Mouse (Mus musculus): ENCODE results near the gene Lrrc28. TPM values are rescaled to one million over a fixed set of nuclear protein-coding genes. Genes with fewer than 3 reads are reported as not detected.
A peak's percentile ranks its signal among the peaks of the same experiment; 100 is the strongest.

Lrrc28 gene
- total and polyA plus RNA-seq, 3 experiments, result 9.7 to 16.0 TPM; not detected in 1

- Histone ChIP-seq H3K27me3 (ENCODE audit: control insufficient read depth in 1 of 2, insufficient read depth in 2 of 2, low read length in 2 of 2) (peaks cover 0 to 1% of the 10 kb centered on the region in 2 experiments; a peak in 1 of 4 replicates), H3K9ac (ENCODE audit: control insufficient read depth, low read depth, low read length, poor library complexity, severe bottlenecking) (peak overlapping the region; percentile 91), H3K4me3 (ENCODE audit: control insufficient read depth in 1 of 2, insufficient read depth in 1 of 2, low read depth in 2 of 2, low read length in 2 of 2) (peak overlapping the region; percentile 83 to 92), H3K9me3 (replicated peaks; ENCODE audit: insufficient read depth, low read length) (no peaks in the 10 kb centered on the region), H3K4me1 (ENCODE audit: control insufficient read depth in 1 of 2, insufficient read depth in 2 of 2, low read length in 2 of 2) (no peaks in the 10 kb centered on the region), H3K27ac (ENCODE audit: control insufficient read depth, low read depth, low read length) (peak overlapping the region; percentile 79), H3K79me2 (ENCODE audit: control insufficient read depth, insufficient read depth, low read length, poor library complexity) (peaks cover 7% of the 10 kb centered on the region; the same call in 1 of the 2 replicates), H3K36me3 (ENCODE audit: control insufficient read depth in 1 of 2, insufficient read depth in 2 of 2, low read length in 2 of 2) (peaks cover 0 to 5% of the 10 kb centered on the region in 2 experiments; a peak in 2 of 4 replicates)
- no peak for TF ChIP-seq ELF1 (IDR thresholded peaks at IDR 0.05; ENCODE audit: low read depth, low read length)
- 0 out of 2 replicates have a peak, but pooled peaks have one; percentile 48 for TF ChIP-seq MYC (IDR thresholded peaks at IDR 0.05; ENCODE audit: low read depth, low read length)
- TF ChIP-seq MAX (IDR thresholded peaks at IDR 0.05; ENCODE audit: low read length), result peak; percentile 57
- 0 out of 2 replicates have a peak, but pooled peaks have one; percentile 84 for TF ChIP-seq CHD1 (IDR thresholded peaks at IDR 0.05; ENCODE audit: low read depth, low read length)
- peak; percentile 47; the same call in 1 of the 2 replicates for TF ChIP-seq MXI1 (IDR thresholded peaks at IDR 0.05; ENCODE audit: low read depth, low read length)
- no peak for DNase-seq (ENCODE audit: low read depth, low spot score)
Measured at GRCm38 (mm10) chr7:67645681-67646014, 580 bp upstream of the Lrrc28 start.

GRCm38 (mm10) chr7:67644291-67644690 lies 777 bp downstream of the Lrrc28 start:
- H3K4me3 ChIP-seq (ENCODE audit: control insufficient read depth in 1 of 2, insufficient read depth in 1 of 2, low read depth in 2 of 2, low read length in 2 of 2), result peak overlapping the region; percentile 79 to 80
- TF ChIP-seq MYB (IDR thresholded peaks at IDR 0.05; ENCODE audit: low read depth, low read length) (no peak), TAL1 (IDR thresholded peaks at IDR 0.05; ENCODE audit: low read length) (no peak), JUND (IDR thresholded peaks at IDR 0.05; ENCODE audit: low read depth, low read length) (no peak), EP300 (IDR thresholded peaks at IDR 0.05; ENCODE audit: low read depth in 1 of 2, low read length in 2 of 2) (no peak), MXI1 (IDR thresholded peaks at IDR 0.05; ENCODE audit: low read depth, low read length) (no peak), ZC3H11A (IDR thresholded peaks at IDR 0.05; ENCODE audit: low read depth, low read length) (no peak), MEF2A (IDR thresholded peaks at IDR 0.05; ENCODE audit: extremely low read depth, insufficient replicate concordance, low read depth, low read length, poor library complexity, severe bottlenecking) (no peak)
- peaks cover 7% of the 10 kb centered on the region; the same call in 1 of the 2 replicates for H3K79me2 ChIP-seq (ENCODE audit: control insufficient read depth, insufficient read depth, low read length, poor library complexity)
- H3K9me3 ChIP-seq (replicated peaks; ENCODE audit: insufficient read depth, low read length), result no peaks in the 10 kb centered on the region
- peaks cover 0 to 5% of the 10 kb centered on the region in 2 experiments; a peak in 2 of 4 replicates for H3K36me3 ChIP-seq (ENCODE audit: control insufficient read depth in 1 of 2, insufficient read depth in 2 of 2, low read length in 2 of 2)
- H3K27ac ChIP-seq (ENCODE audit: control insufficient read depth, low read depth, low read length), result no peak overlapping the region
- no peaks in the 10 kb centered on the region for H3K4me1 ChIP-seq (ENCODE audit: control insufficient read depth in 1 of 2, insufficient read depth in 2 of 2, low read length in 2 of 2)
- peak overlapping the region; percentile 80 for H3K9ac ChIP-seq (ENCODE audit: control insufficient read depth, low read depth, low read length, poor library complexity, severe bottlenecking)
- no peaks in the 10 kb centered on the region for H3K27me3 ChIP-seq (ENCODE audit: control insufficient read depth in 1 of 2, insufficient read depth in 2 of 2, low read length in 2 of 2)
- DNase-seq (ENCODE audit: low read depth, low spot score), result no peak

DNA sequence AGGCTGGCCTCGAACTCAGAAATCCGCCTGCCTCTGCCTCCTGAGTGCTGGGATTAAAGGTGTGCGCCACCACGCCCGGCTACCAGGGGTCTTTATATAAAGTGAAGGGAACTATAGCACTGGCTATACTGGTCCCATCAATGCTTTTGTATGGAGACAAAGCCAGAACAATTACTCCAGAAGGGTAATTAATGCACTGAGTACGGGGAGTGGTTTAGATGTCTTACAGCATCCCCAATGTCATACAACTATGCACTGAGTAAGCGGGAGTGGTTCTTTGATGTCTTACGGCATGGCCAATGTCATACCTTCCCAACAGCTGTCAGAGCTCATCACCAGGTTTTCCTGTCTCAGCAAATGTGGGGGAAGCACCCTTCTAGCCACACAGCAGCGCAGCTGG lies 2.1 kb downstream of the Lrrc28 start:
- Histone ChIP-seq H3K36me3 (ENCODE audit: control insufficient read depth in 1 of 2, insufficient read depth in 2 of 2, low read length in 2 of 2) (peaks cover 0 to 5% of the 10 kb centered on the region in 2 experiments; a peak in 2 of 4 replicates), H3K9me3 (replicated peaks; ENCODE audit: insufficient read depth, low read length) (no peaks in the 10 kb centered on the region), H3K79me2 (ENCODE audit: control insufficient read depth, insufficient read depth, low read length, poor library complexity) (peaks cover 7% of the 10 kb centered on the region; the same call in 1 of the 2 replicates), H3K4me3 (ENCODE audit: control insufficient read depth in 1 of 2, insufficient read depth in 1 of 2, low read depth in 2 of 2, low read length in 2 of 2) (no peak overlapping the region), H3K4me1 (ENCODE audit: control insufficient read depth in 1 of 2, insufficient read depth in 2 of 2, low read length in 2 of 2) (no peaks in the 10 kb centered on the region), H3K27ac (ENCODE audit: control insufficient read depth, low read depth, low read length) (no peak overlapping the region), H3K9ac (ENCODE audit: control insufficient read depth, low read depth, low read length, poor library complexity, severe bottlenecking) (no peak overlapping the region), H3K27me3 (ENCODE audit: control insufficient read depth in 1 of 2, insufficient read depth in 2 of 2, low read length in 2 of 2) (no peaks in the 10 kb centered on the region)
- no peak for DNase-seq (ENCODE audit: low read depth, low spot score)
- TF ChIP-seq ZKSCAN1 (IDR thresholded peaks at IDR 0.05; ENCODE audit: low read depth, low read length), result no peak
- no peak for TF ChIP-seq TAL1 (IDR thresholded peaks at IDR 0.05; ENCODE audit: low read length)
- TF ChIP-seq BHLHE40 (IDR thresholded peaks at IDR 0.05; ENCODE audit: borderline replicate concordance, low read depth, low read length), result no peak
- no peak for TF ChIP-seq RAD21 (IDR thresholded peaks at IDR 0.05; ENCODE audit: low read depth, low read length)
- TF ChIP-seq JUND (IDR thresholded peaks at IDR 0.05; ENCODE audit: low read depth, low read length), result no peak
- no peak for TF ChIP-seq ZC3H11A (IDR thresholded peaks at IDR 0.05; ENCODE audit: low read depth, low read length)
- no peak for TF ChIP-seq MYB (IDR thresholded peaks at IDR 0.05; ENCODE audit: low read depth, low read length)
- TF ChIP-seq KAT2A (conservative IDR thresholded peaks at IDR 0.05; ENCODE audit: low read depth, low read length), result no peak
- no peak for TF ChIP-seq MAZ (IDR thresholded peaks at IDR 0.05; ENCODE audit: low read depth, low read length)
- no peak for TF ChIP-seq ZMIZ1 (IDR thresholded peaks at IDR 0.05; ENCODE audit: low read depth, low read length)
- no peak for TF ChIP-seq HCFC1 (IDR thresholded peaks at IDR 0.05; ENCODE audit: low read depth, low read length)
- no peak for TF ChIP-seq CHD2 (IDR thresholded peaks at IDR 0.05; ENCODE audit: low read length)
- no peak for TF ChIP-seq USF2 (IDR thresholded peaks at IDR 0.05; ENCODE audit: borderline replicate concordance in 1 of 2, insufficient read depth in 1 of 2, low read depth in 1 of 2, low read length in 2 of 2)
